Mouse (Mus musculus): Measurements from ENCODE around the gene Wdr49. TPM values are rescaled to one million over a fixed set of nuclear protein-coding genes. Genes with fewer than 3 reads are reported as not detected.

Wdr49 gene
- 0.18 TPM for polyA plus RNA-seq (2017; shearing (Covaris generic))

GRCm38 (mm10) chr3:75482056-75482455 is at the start of gene Wdr49:
Gene Wdr49 (minus strand): TSS chr3:75482156.

GRCm38 (mm10) chr3:75269978-75270377 is 212.0 kb downstream of the Wdr49 start, which contains the start of gene Serpini2:
Gene Serpini2 (minus strand): TSS chr3:75270078.

Other genes with a start within 250 kb of the Wdr49 start
- gene Serpini2, start 212.1 kb downstream of the Wdr49 start, polyA plus RNA-seq (2017; shearing (Covaris generic)): not detected
- 169 TPM for gene Pdcd10, start 74.7 kb upstream of the Wdr49 start, polyA plus RNA-seq (2017; shearing (Covaris generic))
- 17.1 TPM for gene Serpini1, start 75.4 kb upstream of the Wdr49 start, polyA plus RNA-seq (2017; shearing (Covaris generic))

Data from CD4-positive, CD25-positive, alpha-beta regulatory T cell (primary cell).